Mouse (Mus musculus): ENCODE measurements around the gene Pias3. TPM values are rescaled to one million over a fixed set of nuclear protein-coding genes. Genes with fewer than 3 reads are reported as not detected.
"Not testable (repeated sequence)": the region's sequence is repeated elsewhere in the genome, so short reads cannot be mapped to it uniquely, and the experiment has no call there.

Gene Pias3
- 45.2 and 53.4 TPM in 2 replicates for polyA plus RNA-seq (2016; fragmentation: Nextera tagmentation; extraction: Ambion mirVana)

DNA sequence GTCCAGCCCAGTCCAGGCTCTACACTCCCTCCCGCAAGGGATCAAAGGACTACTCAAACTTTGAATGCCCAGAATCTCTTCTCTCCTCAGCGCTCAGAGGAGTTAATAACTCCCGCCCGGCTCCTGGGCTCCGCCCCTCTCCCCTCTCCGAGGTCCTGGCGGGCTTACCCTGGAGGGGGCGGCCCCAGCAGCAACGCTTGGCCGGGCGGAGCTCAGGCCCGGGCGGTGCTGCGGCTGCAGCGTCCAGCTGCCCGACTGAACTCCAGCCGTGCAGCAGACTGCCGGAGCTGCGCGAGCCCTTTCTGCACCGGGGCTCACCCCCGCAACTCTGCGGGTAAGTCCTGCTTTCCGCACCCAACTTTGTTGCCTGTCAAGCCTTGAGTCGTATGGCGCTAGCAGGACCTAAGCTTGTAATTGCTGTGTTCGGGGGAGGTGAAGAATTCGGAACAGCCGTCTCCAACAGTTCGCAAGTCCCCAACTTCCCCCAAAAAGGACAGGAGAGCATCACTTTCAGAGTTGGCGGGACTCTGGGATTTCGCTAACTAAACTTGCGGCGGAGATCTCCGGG, at the start of gene Pias3:
TSS of gene Pias3 (plus strand) at position 187 of the 568 bp plus-strand sequence.
- Histone ChIP-seq H3K4me3 (peak within 1 kb of the TSS; percentile 92), H3K4me1 (peaks cover 45% of the 10 kb centered on the region), H3K9me3 (no peaks in the 10 kb centered on the region), H3K36me3 (replicated peaks) (peaks cover 23% of the 10 kb centered on the region), H3K27ac (replicated peaks) (peak within 1 kb of the TSS; percentile 99), H3K27me3 (replicated peaks; ENCODE audit: low read depth, poor library complexity, severe bottlenecking) (no peaks in the 10 kb centered on the region)
- DNase-seq (ENCODE audit: low spot score): peak; percentile 91
- under 1% methylated on average over 35 of the region's 35 CpGs for WGBS

DNA sequence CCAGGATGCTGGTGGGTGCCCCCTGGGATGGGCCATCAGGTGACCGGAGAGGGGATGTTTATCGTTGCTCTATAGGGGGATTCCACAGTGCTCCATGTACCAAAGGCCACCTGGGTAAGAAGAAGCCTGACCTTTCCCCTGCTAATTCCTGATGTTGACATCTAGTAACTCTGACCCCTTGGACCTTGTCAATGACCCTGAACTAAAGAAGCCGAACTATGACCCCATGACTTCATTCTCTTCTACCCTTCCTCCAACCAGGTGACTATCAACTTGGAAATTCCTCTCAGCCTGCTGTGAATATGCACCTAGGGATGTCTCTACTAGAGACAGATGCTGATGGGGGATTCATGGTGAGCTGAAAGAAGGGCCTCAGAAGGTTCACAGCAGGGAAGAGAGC, 48.8 kb upstream of the Pias3 start:
- DNase-seq (ENCODE audit: low spot score): no peak
- 79% methylated on average over 3 of the region's 3 CpGs for WGBS
- H3K9me3 ChIP-seq: no peaks in the 10 kb centered on the region
- H3K36me3 ChIP-seq (replicated peaks): peaks cover 30% of the 10 kb centered on the region
- H3K4me3 ChIP-seq: no peak overlapping the region
- no peak overlapping the region for H3K27ac ChIP-seq (replicated peaks)
- no peaks in the 10 kb centered on the region for H3K27me3 ChIP-seq (replicated peaks; ENCODE audit: low read depth, poor library complexity, severe bottlenecking)
- no peaks in the 10 kb centered on the region for H3K4me1 ChIP-seq

DNA sequence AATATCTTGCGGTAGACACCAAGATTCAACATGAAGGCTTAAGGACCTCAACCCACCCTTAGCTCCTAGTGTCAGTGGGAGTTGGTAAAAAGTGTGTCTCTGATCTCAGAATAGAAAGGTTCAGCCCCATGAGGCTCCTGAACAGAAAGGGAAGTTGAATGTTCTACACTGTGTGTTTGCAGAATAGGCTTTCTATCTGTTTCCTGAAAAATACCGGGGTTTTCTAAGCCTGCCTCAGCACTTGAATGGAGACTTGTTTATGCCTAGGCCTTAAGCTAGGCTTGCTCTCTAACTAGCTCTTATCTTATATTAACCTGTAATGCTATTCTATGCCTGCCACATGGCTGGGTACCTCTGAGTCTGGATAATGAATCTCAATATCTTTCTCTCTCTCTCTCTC, 35.3 kb upstream of the Pias3 start:
- Histone ChIP-seq H3K27me3 (replicated peaks; ENCODE audit: low read depth, poor library complexity, severe bottlenecking) (peaks cover 6% of the 10 kb centered on the region; the same call in 1 of the 2 replicates), H3K36me3 (replicated peaks) (peaks cover 12% of the 10 kb centered on the region; the same call in 1 of the 2 replicates), H3K4me3 (no peak overlapping the region), H3K27ac (replicated peaks) (no peak overlapping the region), H3K9me3 (no peaks in the 10 kb centered on the region), H3K4me1 (peaks cover 19% of the 10 kb centered on the region)
- 86% methylated on average over 2 of the region's 2 CpGs for WGBS
- DNase-seq (ENCODE audit: low spot score): no peak

DNA sequence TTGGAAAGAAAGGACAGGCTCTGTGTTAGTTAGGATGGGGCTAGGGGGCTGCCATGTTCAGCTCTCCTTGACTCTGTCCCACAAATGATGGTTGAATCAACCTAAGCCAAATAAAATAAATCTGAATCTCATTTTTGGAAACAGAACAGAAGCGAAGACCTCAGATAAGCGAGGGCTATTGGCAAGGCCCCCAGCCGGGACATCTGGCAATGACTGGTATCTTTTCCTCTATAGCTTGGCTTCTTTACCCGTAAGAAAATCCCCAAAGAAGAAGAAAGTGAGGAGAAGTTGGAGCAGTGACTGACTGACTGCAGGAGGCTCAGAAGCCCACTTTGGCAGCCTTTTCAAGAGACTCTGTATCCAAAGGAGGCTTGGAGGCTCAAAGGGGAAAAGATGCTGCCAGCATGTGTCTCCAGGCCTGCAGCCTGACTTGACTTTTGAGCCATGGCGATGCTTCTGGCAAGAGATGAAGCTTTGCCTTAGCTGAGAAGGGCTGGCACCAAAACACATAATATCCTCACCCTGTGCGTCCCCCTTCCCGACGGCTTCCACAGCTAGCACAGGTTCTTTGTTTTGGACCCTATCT, 33.4 kb upstream of the Pias3 start:
- peak overlapping the region; percentile 48 for H3K4me3 ChIP-seq
- 0 out of 2 replicates have a peak, but pooled peaks cover 1% of the 10 kb centered on the region for H3K36me3 ChIP-seq (replicated peaks)

DNA sequence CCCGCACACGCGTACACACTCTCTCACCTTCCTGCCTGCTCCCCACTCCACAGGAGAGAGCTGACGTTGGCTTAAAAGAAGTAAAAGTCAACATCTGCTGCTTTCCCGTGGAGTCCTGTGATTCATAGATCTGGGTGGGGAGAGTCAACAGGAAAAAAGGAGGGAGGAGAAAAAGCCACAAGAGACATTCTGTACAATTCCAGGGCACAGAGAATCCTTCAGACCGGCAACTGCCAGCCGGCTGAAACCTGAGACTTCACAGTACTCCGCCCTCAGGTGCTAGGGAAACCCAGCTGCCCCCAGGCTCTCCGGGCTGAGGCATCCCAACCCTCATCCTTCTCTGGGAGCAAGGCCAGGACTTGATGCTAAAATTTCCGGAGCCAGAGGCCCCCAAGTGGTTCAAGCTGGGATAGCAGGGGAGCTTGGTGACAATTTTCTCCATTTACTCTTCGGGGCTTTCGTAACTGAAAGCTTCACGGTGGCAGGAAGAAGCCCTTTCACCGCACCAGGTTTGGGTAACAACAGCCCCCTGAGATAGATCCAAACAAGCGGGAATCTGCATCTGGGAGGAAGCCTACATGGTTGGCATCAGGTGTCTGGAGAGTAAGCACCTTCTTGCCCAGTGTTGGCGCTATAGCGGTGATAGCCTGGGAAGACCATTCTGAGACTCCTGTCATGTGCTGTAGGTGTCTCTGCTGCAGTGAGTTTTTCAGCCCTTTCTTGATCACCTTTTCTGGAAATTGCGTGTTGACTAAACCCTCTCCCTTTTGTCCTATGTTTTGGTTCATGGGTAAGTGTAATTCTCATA, 32.5 kb upstream of the Pias3 start:
- Histone ChIP-seq H3K4me1 (peaks cover 19% of the 10 kb centered on the region), H3K9me3 (no peaks in the 10 kb centered on the region), H3K36me3 (replicated peaks) (no peaks in the 10 kb centered on the region), H3K4me3 (peak overlapping the region; percentile 48), H3K27ac (replicated peaks) (peak overlapping the region; percentile 75), H3K27me3 (replicated peaks; ENCODE audit: low read depth, poor library complexity, severe bottlenecking) (peaks cover 6% of the 10 kb centered on the region; the same call in 1 of the 2 replicates)
- peak; percentile 90 for DNase-seq (ENCODE audit: low spot score)
- WGBS: 8% methylated on average over 15 of the region's 18 CpGs

More for the DNA sequence above, 33.4 kb upstream of the Pias3 start:
- peaks cover 6% of the 10 kb centered on the region; the same call in 1 of the 2 replicates for H3K27me3 ChIP-seq (replicated peaks; ENCODE audit: low read depth, poor library complexity, severe bottlenecking)
- H3K4me1 ChIP-seq: peaks cover 19% of the 10 kb centered on the region
- H3K27ac ChIP-seq (replicated peaks): peak overlapping the region; percentile 75
- H3K9me3 ChIP-seq: no peaks in the 10 kb centered on the region
- WGBS: 46% methylated on average over 8 of the region's 8 CpGs
- no peak for DNase-seq (ENCODE audit: low spot score)

DNA sequence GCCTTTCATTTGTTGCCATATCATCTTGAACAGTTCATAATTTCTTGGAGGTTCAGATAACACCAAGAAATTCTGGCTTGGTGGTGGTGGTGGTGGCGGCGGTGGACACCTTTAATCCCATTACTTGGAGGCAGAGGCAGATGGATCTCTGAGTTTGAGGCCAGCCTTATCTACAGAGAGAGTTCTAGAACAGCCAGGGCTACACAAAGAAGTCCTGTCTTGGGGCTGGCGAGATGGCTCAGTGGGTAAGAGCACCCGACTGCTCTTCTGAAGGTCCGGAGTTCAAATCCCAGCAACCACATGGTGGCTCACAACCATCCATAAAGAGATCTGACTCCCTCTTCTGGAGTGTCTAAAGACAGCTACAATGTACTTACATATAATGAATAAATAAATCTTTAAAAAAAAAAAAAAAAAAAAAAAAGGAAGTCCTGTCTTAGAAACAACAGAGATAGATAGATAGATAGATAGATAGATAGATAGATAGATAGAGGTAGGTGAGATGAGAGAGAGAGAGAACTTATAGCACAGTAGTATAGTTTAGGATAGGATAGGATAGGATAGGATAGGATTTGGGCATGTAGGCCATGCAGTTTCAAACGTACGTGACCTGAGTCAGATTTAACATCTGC, 30.3 kb upstream of the Pias3 start:
- H3K27me3 ChIP-seq (replicated peaks; ENCODE audit: low read depth, poor library complexity, severe bottlenecking): peaks cover 13% of the 10 kb centered on the region
- H3K4me3 ChIP-seq; H3K9me3 ChIP-seq; H3K36me3 ChIP-seq (replicated peaks); H3K27ac ChIP-seq (replicated peaks); DNase-seq (ENCODE audit: low spot score): not testable (repeated sequence)
- peaks cover 32% of the 10 kb centered on the region for H3K4me1 ChIP-seq
- 85% methylated on average over 7 of the region's 7 CpGs for WGBS

DNA sequence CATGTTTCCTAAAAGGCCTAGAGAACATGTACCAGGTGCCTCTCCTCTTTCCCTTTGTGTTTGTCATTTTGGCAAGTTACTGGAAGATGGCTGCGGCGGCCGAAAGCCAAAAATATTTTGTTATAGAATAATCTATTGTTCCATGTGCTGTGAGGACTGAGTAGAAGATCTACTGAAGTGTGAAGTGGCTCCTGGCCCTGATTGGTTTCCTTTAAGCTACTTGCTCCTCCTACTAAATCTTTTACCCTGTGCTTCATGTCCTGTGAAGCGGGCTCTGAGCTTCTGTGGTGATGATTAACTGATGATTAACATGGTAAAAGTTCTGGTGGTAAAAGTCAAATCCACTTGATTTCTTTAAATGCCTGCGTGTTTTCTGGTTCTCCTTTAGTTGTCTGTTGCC, 29.3 kb upstream of the Pias3 start:
- H3K4me1 ChIP-seq: peaks cover 32% of the 10 kb centered on the region
- no peak overlapping the region for H3K27ac ChIP-seq (replicated peaks)
- no peaks in the 10 kb centered on the region for H3K9me3 ChIP-seq
- no peaks in the 10 kb centered on the region for H3K36me3 ChIP-seq (replicated peaks)
- WGBS: 95% methylated on average over 5 of the region's 5 CpGs
- DNase-seq (ENCODE audit: low spot score): no peak
- H3K27me3 ChIP-seq (replicated peaks; ENCODE audit: low read depth, poor library complexity, severe bottlenecking): peaks cover 24% of the 10 kb centered on the region
- no peak overlapping the region for H3K4me3 ChIP-seq

DNA sequence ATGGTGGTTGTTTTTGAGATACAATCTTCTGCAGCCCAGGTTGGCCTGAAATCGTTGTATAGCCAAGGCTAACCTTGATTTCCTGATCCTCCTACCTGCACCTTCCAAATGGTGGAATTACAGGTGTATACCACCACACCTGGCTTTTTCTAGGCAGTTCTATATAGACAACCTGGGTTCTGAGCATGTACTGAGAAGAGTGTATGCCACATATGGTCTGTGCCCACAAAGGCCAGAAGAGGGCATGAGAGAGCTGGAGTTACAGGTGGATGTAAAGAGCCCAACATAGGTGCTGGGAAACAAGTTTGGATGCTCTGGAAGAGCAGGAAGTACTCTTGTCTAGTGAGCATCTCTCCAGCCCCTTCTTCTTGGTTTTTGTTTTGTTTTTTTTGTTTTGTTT, 28.9 kb upstream of the Pias3 start:
- H3K27me3 ChIP-seq (replicated peaks; ENCODE audit: low read depth, poor library complexity, severe bottlenecking): peaks cover 27% of the 10 kb centered on the region
- H3K9me3 ChIP-seq: no peaks in the 10 kb centered on the region
- H3K36me3 ChIP-seq (replicated peaks): no peaks in the 10 kb centered on the region
- H3K27ac ChIP-seq (replicated peaks): no peak overlapping the region
- whole genome bisulfite sequencing: 42% methylated on average over 1 of the region's 1 CpGs
- no peak overlapping the region for H3K4me3 ChIP-seq
- H3K4me1 ChIP-seq: peaks cover 32% of the 10 kb centered on the region
- DNase-seq (ENCODE audit: low spot score): no peak

DNA sequence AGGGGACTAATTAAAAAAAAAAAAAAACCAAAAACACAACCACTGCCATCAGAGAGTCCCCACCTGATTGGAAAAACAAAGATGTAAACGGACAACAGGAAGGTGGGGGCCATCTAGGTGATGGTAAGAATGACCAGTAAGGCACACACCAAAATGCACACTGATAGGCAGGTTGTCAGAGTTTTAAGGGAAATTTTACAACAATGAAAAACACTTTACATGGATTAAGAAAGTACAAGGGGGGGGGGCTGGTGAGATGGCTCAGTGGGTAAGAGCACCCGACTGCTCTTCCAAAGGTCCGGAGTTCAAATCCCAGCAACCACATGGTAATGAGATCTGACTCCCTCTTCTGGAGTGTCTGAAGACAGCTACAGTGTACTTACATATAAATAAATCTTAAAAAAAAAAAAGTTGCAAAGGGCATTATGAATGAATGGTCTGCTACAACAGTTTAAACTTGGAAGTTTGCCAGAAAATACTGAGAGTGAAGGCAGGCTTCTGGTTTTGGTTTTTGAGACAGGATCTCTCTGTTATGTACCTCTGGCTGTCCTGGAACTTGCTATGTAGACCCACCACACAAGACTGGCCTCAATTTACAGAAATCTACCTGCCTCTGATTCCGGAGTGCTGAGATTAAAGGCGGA, 27.6 kb upstream of the Pias3 start:
- Histone ChIP-seq H3K27ac (replicated peaks) (no peak overlapping the region), H3K36me3 (replicated peaks) (no peaks in the 10 kb centered on the region), H3K27me3 (replicated peaks; ENCODE audit: low read depth, poor library complexity, severe bottlenecking) (peaks cover 27% of the 10 kb centered on the region), H3K4me3 (no peak overlapping the region), H3K9me3 (no peaks in the 10 kb centered on the region), H3K4me1 (peaks cover 24% of the 10 kb centered on the region)
- WGBS: 94% methylated on average over 5 of the region's 5 CpGs
- DNase-seq (ENCODE audit: low spot score): no peak

DNA sequence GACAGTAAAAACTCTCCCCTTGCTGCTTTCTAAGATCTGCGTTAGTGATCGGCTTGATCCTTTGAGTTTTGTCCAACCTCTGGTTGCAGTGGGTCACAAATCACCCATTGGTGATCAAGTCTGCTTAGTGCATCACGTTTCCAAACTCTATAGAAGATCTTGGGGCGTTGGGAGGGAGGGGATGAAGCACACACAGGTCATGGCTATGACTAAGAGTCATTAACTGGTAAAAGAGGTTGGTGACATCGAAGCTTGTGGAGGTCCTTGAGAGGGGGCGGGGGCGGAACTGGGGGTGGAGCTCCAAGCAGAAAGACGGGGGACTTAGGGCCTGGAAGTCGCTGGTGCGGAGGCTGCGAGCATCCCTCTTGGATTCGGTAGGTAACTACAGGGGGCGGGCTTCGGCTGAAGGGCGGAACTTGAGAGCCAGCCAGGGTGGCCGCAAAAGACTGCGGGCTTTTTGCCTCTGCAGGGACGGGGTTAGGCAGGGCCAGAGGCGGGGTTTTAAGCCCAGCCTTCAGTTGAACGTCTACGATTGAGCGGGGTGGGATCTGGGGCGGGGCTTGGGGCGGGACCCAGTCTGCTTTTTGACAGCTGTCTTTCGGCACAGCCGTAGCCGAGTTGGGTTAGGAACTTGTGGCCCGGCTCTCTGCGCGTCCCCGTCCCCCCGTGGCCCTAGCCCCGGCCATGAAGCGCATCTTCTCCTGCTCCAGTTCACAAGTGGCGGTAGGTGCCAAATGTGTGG, 26.3 kb upstream of the Pias3 start, which contains the start of gene Ankrd35:
TSS of gene Ankrd35 (plus strand) at position 405 of the 742 bp plus-strand sequence.
- 5% methylated on average over 35 of the region's 35 CpGs for WGBS
- Histone ChIP-seq H3K9me3 (no peaks in the 10 kb centered on the region), H3K27me3 (replicated peaks; ENCODE audit: low read depth, poor library complexity, severe bottlenecking) (peaks cover 22% of the 10 kb centered on the region), H3K27ac (replicated peaks) (0 out of 2 replicates have a peak within 1 kb of the TSS, but pooled peaks have one; percentile 41), H3K4me1 (peaks cover 25% of the 10 kb centered on the region), H3K4me3 (peak within 1 kb of the TSS; percentile 57), H3K36me3 (replicated peaks) (no peaks in the 10 kb centered on the region)
- DNase-seq (ENCODE audit: low spot score): peak; percentile 90

DNA sequence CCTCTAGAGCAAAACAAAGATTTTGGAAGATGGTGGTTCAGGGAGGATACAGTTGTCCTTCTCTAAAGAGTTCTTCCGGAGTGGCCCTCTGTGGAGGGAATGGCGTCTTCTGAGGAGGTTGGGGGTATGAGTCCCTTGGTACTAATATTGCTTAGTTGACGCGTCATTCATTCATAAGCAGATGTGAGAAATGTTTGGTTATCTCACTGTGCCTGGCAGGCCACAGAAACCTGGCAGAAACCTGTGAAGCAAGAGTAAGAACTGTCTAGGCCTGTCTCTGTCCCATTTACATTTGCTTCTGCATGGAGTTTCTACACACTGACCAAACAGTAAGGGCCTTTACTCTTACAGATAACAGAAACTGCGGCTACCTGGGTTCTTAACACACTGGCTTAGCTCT, 24.7 kb upstream of the Pias3 start:
- H3K4me3 ChIP-seq: no peak overlapping the region
- peaks cover 22% of the 10 kb centered on the region for H3K27me3 ChIP-seq (replicated peaks; ENCODE audit: low read depth, poor library complexity, severe bottlenecking)
- DNase-seq (ENCODE audit: low spot score): no peak
- peaks cover 33% of the 10 kb centered on the region for H3K4me1 ChIP-seq
- 92% methylated on average over 5 of the region's 5 CpGs for WGBS
- no peak overlapping the region for H3K27ac ChIP-seq (replicated peaks)
- no peaks in the 10 kb centered on the region for H3K36me3 ChIP-seq (replicated peaks)
- H3K9me3 ChIP-seq: no peaks in the 10 kb centered on the region

Measured in embryonic facial prominence, embryonic 10.5 days (tissue).